Mouse (Mus musculus): ENCODE data around the gene Spesp1. TPM values are rescaled to one million over a fixed set of nuclear protein-coding genes. Genes with fewer than 3 reads are reported as not detected.

Gene Spesp1
- polyA plus RNA-seq, 1 experiment = not detected

DNA sequence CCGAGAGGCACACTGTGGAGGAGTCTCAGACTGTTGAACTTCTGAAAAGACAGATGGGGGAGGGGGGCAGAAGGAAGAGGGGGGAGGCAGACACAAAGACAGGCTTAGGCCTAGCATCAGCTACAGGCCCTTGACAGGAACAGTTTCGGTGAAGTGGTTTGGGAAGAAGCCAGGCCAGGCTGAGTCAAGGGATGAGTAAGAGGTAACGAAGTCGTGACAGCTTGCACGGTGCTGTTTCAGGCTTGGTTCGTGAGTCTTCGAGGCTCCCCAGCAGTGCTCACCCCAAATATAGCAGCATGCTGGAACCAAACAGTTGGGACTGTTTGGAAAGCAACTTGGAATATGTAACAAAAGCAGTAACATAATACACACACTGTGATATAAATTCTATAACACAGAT, 2.3 kb upstream of the Spesp1 start:
- Histone ChIP-seq H3K36me3 (ENCODE audit: control insufficient read depth, insufficient read depth) (no peaks in the 10 kb centered on the region), H3ac (ENCODE audit: control insufficient read depth, insufficient read length) (no peak overlapping the region), H3K4me2 (ENCODE audit: low read depth) (peak overlapping the region; percentile 32), H3K27me3 (ENCODE audit: control insufficient read depth, insufficient read depth, insufficient read length) (peaks cover 4% of the 10 kb centered on the region), H3K79me2 (ENCODE audit: control insufficient read depth, insufficient read depth) (no peaks in the 10 kb centered on the region), H3K4me3 (no peak overlapping the region)
- TF ChIP-seq POLR2A (IDR thresholded peaks at IDR 0.05; ENCODE audit: insufficient read length, low read depth) = no peak
- no peak for TF ChIP-seq TCF3 (IDR thresholded peaks at IDR 0.05; ENCODE audit: insufficient read length, low read depth)
- TF ChIP-seq MAX (IDR thresholded peaks at IDR 0.05; ENCODE audit: low read depth) = no peak
- no peak for TF ChIP-seq CEBPB (IDR thresholded peaks at IDR 0.05; ENCODE audit: insufficient read depth, poor library complexity, severe bottlenecking)
- no peak for TF ChIP-seq MYOG (IDR thresholded peaks at IDR 0.05; ENCODE audit: control insufficient read depth in 1 of 3, insufficient read depth in 1 of 3, insufficient read length in 2 of 3, low read depth in 2 of 3)
- TF ChIP-seq POLR2AphosphoS2 (IDR thresholded peaks at IDR 0.05; ENCODE audit: insufficient read length, low read depth) = no peak
- TF ChIP-seq MYOD1 (IDR thresholded peaks at IDR 0.05; ENCODE audit: control insufficient read depth in 1 of 3, insufficient read length in 2 of 3, low read depth in 2 of 3) = no peak
- TF ChIP-seq REST (IDR thresholded peaks at IDR 0.05; ENCODE audit: insufficient read depth, insufficient read length) = no peak
- no peak for TF ChIP-seq SRF (IDR thresholded peaks at IDR 0.05; ENCODE audit: control insufficient read depth, insufficient read length, low read depth)
- no peak for TF ChIP-seq E2F4 (IDR thresholded peaks at IDR 0.05; ENCODE audit: insufficient read depth)
- no peak for TF ChIP-seq USF1 (IDR thresholded peaks at IDR 0.05; ENCODE audit: low read depth)
- no peak for TF ChIP-seq TCF12 (IDR thresholded peaks at IDR 0.05; ENCODE audit: insufficient read depth, poor library complexity, severe bottlenecking)

DNA sequence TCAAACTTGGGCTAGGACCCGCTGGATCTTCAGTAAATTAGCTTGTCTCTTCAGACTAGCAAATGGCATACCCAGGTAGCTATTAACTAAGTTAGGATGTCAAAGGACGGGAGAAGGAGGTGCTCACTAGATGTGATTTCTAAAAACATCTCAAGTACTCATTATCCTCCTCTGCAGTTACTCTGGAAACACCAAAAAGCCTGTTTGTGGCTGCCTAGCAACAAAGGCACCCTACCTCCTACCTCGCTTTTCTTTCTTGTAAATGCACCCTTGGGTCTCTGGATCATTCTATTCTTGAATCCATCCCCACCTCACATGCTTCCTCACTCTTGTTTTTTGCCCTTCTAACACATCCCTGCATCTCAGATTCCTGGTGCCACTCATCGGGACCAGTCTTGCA, 5.1 kb downstream of the Spesp1 start:
- Histone ChIP-seq H3K4me2 (ENCODE audit: low read depth) (no peak overlapping the region), H3K27me3 (ENCODE audit: control insufficient read depth, insufficient read depth, insufficient read length) (peaks cover 4% of the 10 kb centered on the region), H3ac (ENCODE audit: control insufficient read depth, insufficient read length) (no peak overlapping the region), H3K4me3 (no peak overlapping the region), H3K36me3 (ENCODE audit: control insufficient read depth, insufficient read depth) (no peaks in the 10 kb centered on the region), H3K79me2 (ENCODE audit: control insufficient read depth, insufficient read depth) (no peaks in the 10 kb centered on the region)
- TF ChIP-seq POLR2AphosphoS2 (IDR thresholded peaks at IDR 0.05; ENCODE audit: insufficient read length, low read depth) (no peak), E2F4 (IDR thresholded peaks at IDR 0.05; ENCODE audit: insufficient read depth) (no peak), POLR2A (IDR thresholded peaks at IDR 0.05; ENCODE audit: insufficient read length, low read depth) (no peak), SRF (IDR thresholded peaks at IDR 0.05; ENCODE audit: control insufficient read depth, insufficient read length, low read depth) (no peak)

DNA sequence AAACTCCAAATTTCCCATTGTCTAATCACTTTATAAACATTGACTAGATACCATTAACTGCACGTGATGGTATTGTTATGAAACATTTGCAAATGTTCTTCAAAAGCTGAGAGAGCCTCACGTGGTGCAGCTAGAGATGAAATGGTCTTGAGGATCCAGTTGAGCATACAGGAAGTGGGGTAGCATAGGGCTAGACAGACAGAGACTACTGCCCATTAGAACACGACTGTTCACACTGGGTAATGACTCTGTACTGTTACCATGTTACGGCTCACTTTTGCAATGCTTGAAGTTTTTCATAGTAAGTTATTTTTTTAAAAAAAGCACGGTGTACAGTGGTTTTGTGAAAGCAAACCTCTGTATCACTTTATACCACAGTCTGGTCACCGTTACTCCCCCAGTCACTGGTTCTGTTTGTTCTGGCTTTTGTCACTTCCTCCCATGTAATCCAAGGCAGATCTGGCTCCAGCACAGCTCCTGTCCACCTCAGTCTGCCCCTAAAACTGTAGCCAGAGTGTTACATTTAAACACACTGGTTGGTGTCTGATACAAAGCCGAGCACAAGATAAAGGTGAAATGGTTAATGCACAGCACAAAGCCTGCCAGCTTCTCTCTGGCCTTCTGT, 11.1 kb downstream of the Spesp1 start:
- no peak overlapping the region for H3K4me2 ChIP-seq (ENCODE audit: low read depth)
- no peak overlapping the region for H3K4me3 ChIP-seq
- no peaks in the 10 kb centered on the region for H3K79me2 ChIP-seq (ENCODE audit: control insufficient read depth, insufficient read depth)
- H3K27me3 ChIP-seq (ENCODE audit: control insufficient read depth, insufficient read depth, insufficient read length) = no peaks in the 10 kb centered on the region
- H3K36me3 ChIP-seq (ENCODE audit: control insufficient read depth, insufficient read depth) = no peaks in the 10 kb centered on the region
- no peak overlapping the region for H3ac ChIP-seq (ENCODE audit: control insufficient read depth, insufficient read length)
- TF ChIP-seq USF1 (IDR thresholded peaks at IDR 0.05; ENCODE audit: low read depth) (peak; percentile 29), MYOD1 (IDR thresholded peaks at IDR 0.05; ENCODE audit: control insufficient read depth in 1 of 3, insufficient read length in 2 of 3, low read depth in 2 of 3) (no peak)

DNA sequence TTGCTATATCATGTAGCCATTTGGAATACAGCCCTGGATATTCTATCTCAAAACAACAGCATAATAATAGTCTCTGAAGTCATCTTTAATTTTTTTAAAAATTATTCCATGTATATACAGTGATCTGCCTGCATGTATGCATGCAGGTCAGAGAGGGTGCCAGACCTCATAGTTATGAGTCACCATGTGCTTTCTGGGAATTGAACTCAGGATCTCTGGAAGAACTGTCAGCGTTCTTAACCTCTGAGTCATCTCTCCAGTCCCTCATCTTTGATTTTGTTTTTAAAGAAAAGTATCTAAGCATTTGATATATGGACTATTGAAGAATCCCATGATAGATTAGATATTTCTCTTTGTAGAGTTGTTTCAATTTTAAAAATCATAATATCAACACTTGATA, 12.8 kb downstream of the Spesp1 start:
- Histone ChIP-seq H3K36me3 (ENCODE audit: control insufficient read depth, insufficient read depth) (no peaks in the 10 kb centered on the region), H3ac (ENCODE audit: control insufficient read depth, insufficient read length) (no peak overlapping the region), H3K27me3 (ENCODE audit: control insufficient read depth, insufficient read depth, insufficient read length) (no peaks in the 10 kb centered on the region), H3K4me3 (no peak overlapping the region), H3K4me2 (ENCODE audit: low read depth) (no peak overlapping the region), H3K79me2 (ENCODE audit: control insufficient read depth, insufficient read depth) (no peaks in the 10 kb centered on the region)
- TF ChIP-seq TCF12 (IDR thresholded peaks at IDR 0.05; ENCODE audit: insufficient read depth, poor library complexity, severe bottlenecking) (no peak), POLR2AphosphoS2 (IDR thresholded peaks at IDR 0.05; ENCODE audit: insufficient read length, low read depth) (no peak), REST (IDR thresholded peaks at IDR 0.05; ENCODE audit: insufficient read depth, insufficient read length) (no peak), MYOD1 (IDR thresholded peaks at IDR 0.05; ENCODE audit: control insufficient read depth in 1 of 3, insufficient read length in 2 of 3, low read depth in 2 of 3) (no peak), SRF (IDR thresholded peaks at IDR 0.05; ENCODE audit: control insufficient read depth, insufficient read length, low read depth) (no peak), POLR2A (IDR thresholded peaks at IDR 0.05; ENCODE audit: insufficient read length, low read depth) (no peak), USF1 (IDR thresholded peaks at IDR 0.05; ENCODE audit: low read depth) (no peak), MAX (IDR thresholded peaks at IDR 0.05; ENCODE audit: low read depth) (no peak), TCF3 (IDR thresholded peaks at IDR 0.05; ENCODE audit: insufficient read length, low read depth) (no peak), MYOG (IDR thresholded peaks at IDR 0.05; ENCODE audit: control insufficient read depth in 1 of 3, insufficient read depth in 1 of 3, insufficient read length in 2 of 3, low read depth in 2 of 3) (no peak), E2F4 (IDR thresholded peaks at IDR 0.05; ENCODE audit: insufficient read depth) (no peak), CEBPB (IDR thresholded peaks at IDR 0.05; ENCODE audit: insufficient read depth, poor library complexity, severe bottlenecking) (no peak)

DNA sequence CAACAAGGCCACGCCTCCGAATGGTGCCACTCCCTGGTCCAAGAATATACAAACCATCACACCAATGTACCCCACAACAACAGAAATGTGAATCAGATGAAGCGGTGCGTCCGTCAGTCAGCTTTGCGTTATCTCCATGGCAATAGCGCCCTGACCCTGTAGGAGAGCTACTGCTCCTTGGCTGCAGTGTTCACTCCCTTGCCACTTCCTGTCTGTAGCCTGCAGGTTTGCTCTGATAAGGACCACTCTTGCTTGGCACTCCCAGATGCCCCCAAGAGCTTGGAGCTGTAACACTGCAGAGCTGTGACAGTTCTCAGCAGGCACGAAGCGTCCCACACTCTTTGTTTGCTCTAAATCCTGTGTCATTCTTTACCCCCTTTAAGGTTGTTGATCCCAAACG, 16.7 kb downstream of the Spesp1 start:
- Histone ChIP-seq H3ac (ENCODE audit: control insufficient read depth, insufficient read length) (no peak overlapping the region), H3K4me2 (ENCODE audit: low read depth) (no peak overlapping the region), H3K79me2 (ENCODE audit: control insufficient read depth, insufficient read depth) (no peaks in the 10 kb centered on the region), H3K4me3 (no peak overlapping the region), H3K36me3 (ENCODE audit: control insufficient read depth, insufficient read depth) (no peaks in the 10 kb centered on the region), H3K27me3 (ENCODE audit: control insufficient read depth, insufficient read depth, insufficient read length) (no peaks in the 10 kb centered on the region)
- no peak for TF ChIP-seq TCF3 (IDR thresholded peaks at IDR 0.05; ENCODE audit: insufficient read length, low read depth)
- no peak for TF ChIP-seq E2F4 (IDR thresholded peaks at IDR 0.05; ENCODE audit: insufficient read depth)
- TF ChIP-seq MYOD1 (IDR thresholded peaks at IDR 0.05; ENCODE audit: control insufficient read depth in 1 of 3, insufficient read length in 2 of 3, low read depth in 2 of 3) = no peak
- no peak for TF ChIP-seq POLR2AphosphoS2 (IDR thresholded peaks at IDR 0.05; ENCODE audit: insufficient read length, low read depth)
- no peak for TF ChIP-seq USF1 (IDR thresholded peaks at IDR 0.05; ENCODE audit: low read depth)
- no peak for TF ChIP-seq POLR2A (IDR thresholded peaks at IDR 0.05; ENCODE audit: insufficient read length, low read depth)
- no peak for TF ChIP-seq MYOG (IDR thresholded peaks at IDR 0.05; ENCODE audit: control insufficient read depth in 1 of 3, insufficient read depth in 1 of 3, insufficient read length in 2 of 3, low read depth in 2 of 3)
- no peak for TF ChIP-seq TCF12 (IDR thresholded peaks at IDR 0.05; ENCODE audit: insufficient read depth, poor library complexity, severe bottlenecking)
- TF ChIP-seq MAX (IDR thresholded peaks at IDR 0.05; ENCODE audit: low read depth) = no peak
- TF ChIP-seq CEBPB (IDR thresholded peaks at IDR 0.05; ENCODE audit: insufficient read depth, poor library complexity, severe bottlenecking) = no peak
- no peak for TF ChIP-seq REST (IDR thresholded peaks at IDR 0.05; ENCODE audit: insufficient read depth, insufficient read length)

Data from myocyte (in vitro differentiated cells).